Mouse (Mus musculus) CH12F3 (cell line): Measurements from ENCODE around the gene Mkrn1.
"Not testable (repeated sequence)": the region's sequence is repeated elsewhere in the genome, so short reads cannot be mapped to it uniquely, and the experiment has no call there.

Experiments
- in situ Hi-C: fragments of 300-500 bp; cut with MboI; formaldehyde crosslinking; loops from 2 replicates; pipeline ENCODE4 v1.14.3; 2020; ENCODE audit warnings: low sequenced_read_pairs

The Mkrn1 gene

GRCm38 (mm10) chr6:39419851-39420721 is at the start of gene Mkrn1:
TSS of gene Mkrn1 (minus strand) at chr6:39420462.
- in situ Hi-C loops = no loop called here

GRCm38 (mm10) chr6:39469427-39469826 is 49.2 kb upstream of the Mkrn1 start:
- in situ Hi-C loops = loop anchor here (5.0 kb wide), 1 partner anchor 93 kb away; no protein-coding TSS in a partner anchor

GRCm38 (mm10) chr6:39462621-39463538 is 42.6 kb upstream of the Mkrn1 start:
- in situ Hi-C loops = no loop called here

GRCm38 (mm10) chr6:39460040-39460439 is 39.8 kb upstream of the Mkrn1 start:
- in situ Hi-C loops = no loop called here

- in situ Hi-C loops = no loop called here
These were observed 35.3 kb upstream of the Mkrn1 start for GRCm38 (mm10) chr6:39455339-39456160.

- in situ Hi-C loops = no loop called here
These were observed 34.4 kb upstream of the Mkrn1 start for GRCm38 (mm10) chr6:39454616-39455015.

GRCm38 (mm10) chr6:39453564-39453963 is 33.3 kb upstream of the Mkrn1 start:
- in situ Hi-C loops = no loop called here

- in situ Hi-C loops = no loop called here
These were observed 30.8 kb upstream of the Mkrn1 start for GRCm38 (mm10) chr6:39451033-39451432.

- in situ Hi-C loops = no loop called here
These were observed 30.3 kb upstream of the Mkrn1 start for GRCm38 (mm10) chr6:39450580-39450979.

GRCm38 (mm10) chr6:39447429-39448185 is 27.3 kb upstream of the Mkrn1 start:
- in situ Hi-C loops = no loop called here

GRCm38 (mm10) chr6:39445801-39446572 is 25.7 kb upstream of the Mkrn1 start:
- in situ Hi-C loops = no loop called here

GRCm38 (mm10) chr6:39442786-39443287 is 22.6 kb upstream of the Mkrn1 start:
- in situ Hi-C loops = no loop called here

- in situ Hi-C loops = no loop called here
These were observed 19.9 kb upstream of the Mkrn1 start for GRCm38 (mm10) chr6:39440207-39440606.

GRCm38 (mm10) chr6:39437519-39437918 is 17.3 kb upstream of the Mkrn1 start:
- in situ Hi-C loops = not testable (repeated sequence)

GRCm38 (mm10) chr6:39435875-39436274 is 15.6 kb upstream of the Mkrn1 start:
- in situ Hi-C loops = no loop called here

GRCm38 (mm10) chr6:39434886-39435492 is 14.7 kb upstream of the Mkrn1 start:
- in situ Hi-C loops = no loop called here

- in situ Hi-C loops = no loop called here
These were observed 14.0 kb upstream of the Mkrn1 start for GRCm38 (mm10) chr6:39434111-39434885.

GRCm38 (mm10) chr6:39433701-39434100 is 13.4 kb upstream of the Mkrn1 start:
- in situ Hi-C loops = no loop called here
